Mouse (Mus musculus) kidney, adult 8-10 months (tissue): ENCODE measurements around the gene Adam12.
"Not testable (repeated sequence)": the region's sequence is repeated elsewhere in the genome, so short reads cannot be mapped to it uniquely, and the experiment has no call there.

Experiments used
- DNase-seq, 2 experiments: peaks; one replicate each; pipeline ENCODE4 v3.0.0; 2022

Gene Adam12

GRCm38 (mm10) chr7:133923994-133924393 lies 308.0 kb downstream of the Adam12 start:
- no peak for DNase-seq

DNA sequence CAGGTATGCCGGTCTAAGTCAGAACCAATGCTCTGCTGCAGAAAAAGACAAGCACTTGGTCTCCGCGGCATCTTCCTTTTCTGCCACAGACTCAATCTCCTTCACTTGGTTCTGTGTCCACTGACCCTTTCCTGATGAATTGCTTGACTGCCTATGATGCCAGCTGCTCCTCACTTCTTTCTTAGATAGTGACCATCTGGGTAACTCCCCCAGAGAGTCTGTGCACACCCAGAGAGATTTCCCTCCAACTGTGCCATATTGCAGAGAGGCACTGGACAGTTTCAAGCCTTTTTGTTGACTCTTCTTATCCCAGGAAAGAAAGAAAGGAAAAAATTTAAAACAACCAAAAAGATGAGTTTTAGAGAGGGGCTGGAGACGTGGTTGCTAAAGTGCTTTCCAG lies 310.7 kb downstream of the Adam12 start:
- no peak for DNase-seq

DNA sequence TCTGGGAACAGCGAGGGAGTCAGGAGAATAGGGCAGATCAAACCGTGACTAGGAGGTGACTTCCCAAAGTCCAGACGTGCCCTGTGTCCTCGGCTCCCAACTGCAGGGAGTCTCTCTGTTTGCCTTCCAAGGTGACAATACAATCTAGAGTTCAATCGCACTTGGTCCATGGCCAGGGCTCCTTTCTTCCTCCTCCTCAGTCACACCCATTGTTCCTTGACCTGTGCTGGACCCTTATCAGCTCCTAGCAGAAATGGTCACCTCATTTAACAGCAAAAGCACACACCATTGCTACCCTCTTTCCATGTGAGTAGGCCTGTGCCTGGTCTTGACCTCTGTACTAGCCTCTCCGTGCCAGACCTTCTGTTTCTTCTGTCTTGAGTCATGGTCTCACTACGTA lies 311.2 kb downstream of the Adam12 start:
- DNase-seq = no peak

- DNase-seq = no peak
These were observed 312.0 kb downstream of the Adam12 start for GRCm38 (mm10) chr7:133919918-133920317.

GRCm38 (mm10) chr7:133919306-133919705 lies 312.6 kb downstream of the Adam12 start:
- no peak for DNase-seq

- no peak for DNase-seq
These were observed 315.7 kb downstream of the Adam12 start for GRCm38 (mm10) chr7:133916230-133916629.

DNA sequence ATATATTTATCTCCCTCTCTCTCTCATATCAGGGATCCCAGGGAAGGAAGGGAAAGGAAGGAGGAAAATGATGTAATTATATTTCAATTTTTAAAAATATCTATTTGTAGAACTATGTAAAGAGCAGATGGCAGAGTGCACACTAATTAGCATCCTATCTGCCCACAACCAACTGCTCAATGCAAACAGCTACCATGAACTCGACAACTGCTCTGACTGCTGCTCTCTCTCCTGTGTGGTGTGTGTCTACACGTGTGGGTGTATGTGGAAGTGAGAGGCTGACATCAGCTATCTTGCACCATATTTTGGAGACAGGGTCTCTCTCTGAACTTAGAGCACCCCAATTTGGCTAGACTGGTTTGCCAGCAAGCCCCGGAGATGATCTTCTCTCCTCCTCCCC lies 320.1 kb downstream of the Adam12 start:
- DNase-seq = no peak

DNA sequence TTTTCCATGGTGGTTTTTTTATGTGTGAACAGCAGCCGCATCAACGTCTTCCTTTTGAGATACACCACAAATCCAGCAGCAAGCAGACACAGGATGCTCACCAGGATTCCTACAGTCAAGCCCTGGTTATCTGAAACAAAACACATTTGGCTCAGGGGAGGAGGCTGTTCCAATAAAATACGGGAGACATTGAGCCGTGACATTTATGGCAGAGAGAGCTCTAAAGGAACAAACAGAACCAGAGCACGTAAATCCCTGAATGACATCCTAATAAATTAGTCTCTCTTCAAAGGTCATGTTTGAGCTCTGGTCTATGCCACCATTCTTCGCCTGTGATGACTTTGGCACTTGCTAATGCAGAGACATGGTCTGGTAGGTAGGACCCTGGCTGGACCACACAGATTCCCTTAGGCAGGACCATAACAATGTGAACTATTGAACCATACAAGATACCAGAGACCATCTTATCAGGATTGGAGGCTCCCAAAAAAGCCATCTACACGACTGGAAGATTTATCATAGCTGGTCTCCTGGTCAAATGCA lies 322.0 kb downstream of the Adam12 start:
- DNase-seq = no peak

DNA sequence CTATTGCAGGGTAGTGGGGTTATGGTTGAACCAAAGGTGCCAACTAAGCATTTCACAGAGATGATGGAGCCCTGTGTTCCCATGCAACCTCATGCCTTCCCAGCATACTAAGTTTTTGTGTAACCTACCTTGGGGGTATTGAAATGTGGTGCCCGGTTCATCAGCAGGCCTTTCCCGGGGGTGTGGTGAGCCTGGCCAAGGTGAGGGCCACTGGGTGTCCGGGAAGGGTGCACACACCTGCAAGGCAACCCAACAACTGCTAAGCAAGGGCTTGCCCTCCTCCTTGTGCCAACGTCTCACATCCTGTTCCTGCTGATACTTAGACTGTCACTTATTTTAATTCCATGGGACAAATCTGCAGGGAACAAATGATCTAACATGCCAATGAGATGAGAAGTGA lies 323.0 kb downstream of the Adam12 start:
- no peak for DNase-seq

- no peak for DNase-seq
These were observed 332.6 kb downstream of the Adam12 start for GRCm38 (mm10) chr7:133899391-133899790.

GRCm38 (mm10) chr7:133891796-133892195 lies 340.1 kb downstream of the Adam12 start:
- DNase-seq = no peak

- DNase-seq = no peak
These were observed 340.6 kb downstream of the Adam12 start for GRCm38 (mm10) chr7:133891298-133891697.

DNA sequence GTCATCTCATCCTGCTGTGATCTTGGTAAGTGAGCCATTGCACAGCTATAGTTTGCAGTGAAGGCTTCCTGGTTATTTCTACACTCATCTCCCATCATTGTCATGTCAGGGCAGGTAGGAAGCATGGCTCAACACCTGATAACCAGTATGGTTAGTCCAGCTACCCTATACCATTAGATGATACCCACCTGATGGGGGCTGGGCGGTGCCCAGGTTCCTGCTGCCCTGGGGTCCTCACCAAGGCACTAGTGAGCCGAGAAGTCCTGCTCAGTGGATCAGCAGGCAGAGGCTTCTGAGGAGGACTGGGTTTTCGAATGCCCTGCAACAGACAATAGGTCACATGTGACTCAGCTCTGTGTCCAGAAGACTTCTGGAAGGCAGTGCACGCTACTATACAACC lies 342.0 kb downstream of the Adam12 start:
- DNase-seq = no peak

DNA sequence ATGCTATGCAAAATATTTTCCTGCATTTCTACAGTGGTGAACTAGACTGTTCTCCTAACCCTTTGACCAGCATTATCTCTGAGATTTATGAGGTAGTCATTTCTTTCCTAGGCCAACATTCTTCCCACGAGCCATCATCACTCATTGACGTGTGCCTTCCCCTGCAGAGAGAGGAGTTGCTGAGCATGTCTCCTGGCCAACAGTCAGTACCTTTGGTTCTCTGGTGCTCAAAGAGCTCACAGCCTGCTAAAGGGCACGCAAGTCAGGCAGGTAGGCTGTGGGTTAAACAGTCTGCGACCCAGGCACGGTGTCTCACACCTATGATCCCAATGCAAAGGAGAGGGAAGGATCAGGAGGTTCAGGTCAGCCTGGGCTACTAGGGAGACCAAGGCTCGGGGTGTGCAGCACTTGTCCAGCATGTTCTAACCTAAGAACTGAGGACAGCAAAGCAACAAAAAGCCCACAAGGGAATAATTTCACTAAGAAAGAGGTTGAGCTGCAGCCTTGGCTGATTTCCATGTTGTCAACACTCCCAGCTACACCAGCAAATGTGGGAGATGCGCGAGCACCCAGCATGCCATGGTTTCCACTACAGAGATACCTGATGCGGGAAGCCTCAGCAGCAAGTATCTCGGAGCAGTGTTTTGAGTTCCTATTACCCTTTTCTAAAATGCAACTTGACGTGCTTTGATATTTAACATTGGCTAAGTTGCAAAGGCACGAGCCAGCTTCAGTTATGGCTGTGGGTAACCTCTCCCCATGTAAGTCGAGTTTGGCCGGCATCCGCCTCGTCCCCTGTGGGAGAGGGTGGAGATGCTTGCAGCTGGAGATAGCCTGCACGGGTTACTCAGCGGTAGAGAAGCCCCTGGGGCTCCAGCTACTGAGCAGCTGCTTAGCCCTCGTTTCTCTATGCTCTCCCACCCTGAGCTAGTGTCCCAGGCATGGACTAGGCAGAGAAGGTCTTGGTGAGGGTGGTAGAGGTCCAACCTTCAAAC lies 342.7 kb downstream of the Adam12 start:
- DNase-seq = peak in 1 of 2 experiments; percentile 4

DNA sequence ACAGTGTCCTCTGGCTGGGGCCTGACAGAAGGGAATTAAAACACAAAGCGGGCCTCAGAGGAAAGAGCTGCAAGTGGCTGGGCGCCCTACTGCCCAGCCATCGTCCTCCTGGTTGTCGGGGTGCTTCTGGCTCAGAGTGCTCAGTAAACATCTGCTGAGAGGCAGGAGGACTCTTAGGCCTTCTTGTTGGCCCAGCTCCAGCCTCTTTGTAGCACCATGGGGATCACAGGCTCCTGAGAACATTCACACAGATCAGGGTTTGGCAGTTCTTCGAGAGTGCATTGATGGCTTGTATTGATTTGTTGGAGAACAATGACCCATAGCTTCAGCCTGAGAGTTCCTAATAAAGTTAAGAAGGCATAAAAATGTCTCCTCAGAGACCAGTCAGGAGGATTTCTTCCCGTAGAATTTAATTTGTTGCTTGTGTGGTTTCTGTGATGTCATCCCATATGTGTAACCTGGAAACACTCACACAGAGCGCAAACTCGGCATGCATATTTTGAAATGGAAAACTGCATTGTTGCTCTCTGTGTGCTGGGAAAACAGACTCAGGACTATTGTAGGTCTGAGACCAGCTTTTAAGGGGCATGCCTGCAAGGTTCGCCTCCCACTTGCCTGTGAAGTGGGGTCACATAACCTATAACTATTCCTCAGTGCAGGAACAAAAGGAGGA lies 347.1 kb downstream of the Adam12 start:
- DNase-seq = not testable (repeated sequence)

DNA sequence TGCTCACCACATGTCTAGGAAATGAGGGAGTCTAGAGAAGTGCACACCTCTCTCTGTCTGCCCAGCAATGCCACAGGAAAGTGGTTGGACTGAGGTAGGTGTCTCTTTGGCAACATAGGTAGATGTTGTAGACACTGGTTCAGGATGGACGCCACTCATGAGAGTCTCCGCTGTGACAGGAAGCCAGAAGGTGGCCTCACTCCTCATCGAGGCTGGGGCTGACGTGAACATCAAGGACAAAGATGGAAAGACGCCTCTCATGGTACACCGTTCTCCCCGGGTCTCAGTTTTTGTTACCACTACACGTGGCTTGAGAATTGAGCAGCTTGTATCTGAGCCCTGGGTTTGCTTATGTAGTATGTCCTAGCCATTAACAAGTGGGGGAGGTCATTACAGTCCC lies 352.2 kb downstream of the Adam12 start:
- no peak for DNase-seq

GRCm38 (mm10) chr7:133876646-133877342 lies 355.2 kb downstream of the Adam12 start:
- no peak for DNase-seq

- no peak for DNase-seq
These were observed 355.8 kb downstream of the Adam12 start for GRCm38 (mm10) chr7:133876139-133876538.

DNA sequence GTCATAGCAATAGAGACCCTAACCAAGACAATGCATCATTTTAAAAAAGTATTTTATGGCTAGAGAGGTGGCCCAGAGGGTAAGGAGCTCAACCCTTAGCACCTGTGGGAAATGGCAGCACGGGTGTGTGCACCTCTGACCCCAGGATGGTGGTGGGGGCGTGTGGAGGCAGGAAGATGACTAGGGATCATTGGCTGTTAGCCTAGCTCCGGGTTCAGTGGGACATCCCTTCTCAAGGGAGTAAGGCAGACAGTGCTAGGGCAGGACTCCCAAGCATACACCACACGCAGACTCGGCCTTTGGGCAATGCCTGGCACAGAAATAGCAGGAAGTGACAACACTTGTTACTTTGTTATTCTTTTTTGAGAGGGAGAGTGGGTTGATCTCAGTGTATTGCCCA lies 359.2 kb downstream of the Adam12 start:
- no peak for DNase-seq

- no peak for DNase-seq
These were observed 361.7 kb downstream of the Adam12 start for GRCm38 (mm10) chr7:133870265-133870664.

GRCm38 (mm10) chr7:133863684-133864083 lies 368.3 kb downstream of the Adam12 start:
- no peak for DNase-seq

DNA sequence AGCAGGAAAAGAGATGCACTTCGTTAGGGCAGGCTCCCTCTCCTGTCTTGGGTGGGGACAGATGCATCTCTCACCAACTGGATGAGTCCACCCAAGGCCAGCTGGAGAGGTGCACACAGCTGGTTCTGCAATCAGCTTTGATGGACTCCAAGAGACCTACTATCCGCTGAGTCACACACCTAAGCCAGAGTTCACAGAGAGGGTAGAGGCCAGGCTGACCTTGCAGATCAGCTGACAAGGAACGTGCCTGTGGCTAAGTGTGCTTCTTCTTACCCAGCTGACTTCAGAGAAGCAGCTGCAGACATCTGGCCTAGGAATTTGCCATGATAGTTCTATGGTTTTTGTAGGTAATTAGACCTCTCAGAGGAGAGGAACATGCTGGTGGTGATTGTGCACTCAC lies 368.8 kb downstream of the Adam12 start:
- DNase-seq = no peak

DNA sequence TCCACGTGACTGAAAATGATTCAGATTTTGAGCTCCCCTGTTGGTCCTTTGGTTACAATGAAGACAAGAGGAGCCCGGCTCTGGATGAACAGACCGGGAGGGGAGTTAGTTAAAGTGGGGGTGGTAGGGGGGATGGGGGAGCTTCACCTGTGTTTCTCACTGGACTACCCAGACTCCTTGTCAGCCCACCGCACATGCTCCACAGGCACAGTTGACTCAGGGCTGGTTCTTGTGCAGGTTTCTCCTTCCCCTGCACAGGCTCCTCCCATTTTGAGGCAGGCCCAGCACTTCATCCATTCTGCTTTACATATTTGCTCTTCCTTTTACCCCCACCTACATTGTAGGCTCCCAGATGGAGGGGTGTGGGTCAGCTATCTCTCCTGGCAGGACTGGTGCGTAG lies 369.2 kb downstream of the Adam12 start:
- no peak for DNase-seq
